Mouse (Mus musculus): ENCODE results near the gene Gm595.

DNA sequence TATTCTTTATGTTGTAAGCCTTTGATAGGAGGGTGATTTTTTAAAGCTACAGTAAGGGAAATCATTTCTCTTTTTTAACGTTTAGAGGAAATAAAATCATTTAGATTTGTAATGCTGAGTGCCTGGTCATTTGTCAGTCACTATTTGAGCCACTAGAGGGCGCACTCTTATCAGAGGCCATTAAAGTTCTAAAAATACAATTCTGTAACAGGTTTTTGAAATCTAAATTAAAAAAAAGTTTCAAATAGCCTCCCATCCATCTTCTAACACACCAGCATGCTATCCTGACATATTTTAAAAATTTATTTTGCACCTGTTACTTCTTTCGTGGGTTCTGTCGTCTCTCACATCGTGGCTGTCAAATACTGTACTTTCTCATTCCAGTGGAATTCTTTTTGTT, 22.0 kb upstream of the Gm595 start:
- TF ChIP-seq CTCF (IDR thresholded peaks at IDR 0.05; ENCODE audit: borderline replicate concordance, insufficient read depth, low read length): no peak
- no peak for TF ChIP-seq POLR2A (IDR thresholded peaks at IDR 0.05; ENCODE audit: low read depth, low read length)

Measured in embryonic fibroblast, embryonic 13.5 days (primary cell).